Mouse (Mus musculus) small intestine, adult 2 months (tissue): ENCODE measurements at regions not wholly inside any gene's neighbourhood (a gene's known extent, or its start where the extent isn't known, plus 50 kb on each side); places are given as distances from the start of the nearest gene placed in this dataset.

Experiments used
- H3K27ac ChIP-seq: fragments of 200-500 bp; 2 replicates; pipeline ENCODE4 v1.5.1; 2012; ENCODE audit warnings: low read depth, low read length, control low read depth, inconsistent platforms; ENCODE audit not compliant: insufficient read depth
- H3K27me3 ChIP-seq: fragments of 200-500 bp; 2 replicates; pipeline ENCODE4 v1.6.1; 2012; ENCODE audit warnings: mild to moderate bottlenecking, moderate library complexity, low read length, inconsistent platforms; ENCODE audit not compliant: control insufficient read depth, insufficient read depth
- H3K36me3 ChIP-seq: fragments of 200-500 bp; 2 replicates; pipeline ENCODE4 v1.6.1; 2012; ENCODE audit warnings: mild to moderate bottlenecking, low read length, control low read depth, inconsistent platforms; ENCODE audit not compliant: control insufficient read depth, insufficient read depth
- H3K4me1 ChIP-seq: fragments of 200-500 bp; 2 replicates; pipeline ENCODE4 v1.6.1; 2012; ENCODE audit warnings: low read length, inconsistent platforms, mixed read lengths; ENCODE audit not compliant: control insufficient read depth, insufficient read depth, insufficient read length
- H3K4me3 ChIP-seq: fragments of 200-500 bp; 2 replicates; pipeline ENCODE4 v1.5.1; 2012; ENCODE audit warnings: low read depth, mild to moderate bottlenecking, control low read depth, inconsistent platforms, low read length, moderate library complexity
- CTCF ChIP-seq: fragments of 200-500 bp; IDR thresholded peaks from 2 replicates; pipeline ENCODE4 v1.5.1; 2012; ENCODE audit warnings: low read depth, mild to moderate bottlenecking, control low read depth, inconsistent platforms, low read length, moderate library complexity, mixed read lengths; ENCODE audit not compliant: insufficient replicate concordance, insufficient read length; ENCODE audit errors: extremely low read depth
- POLR2A ChIP-seq: fragments of 200-500 bp; IDR thresholded peaks from 2 replicates; pipeline ENCODE4 v1.6.1; 2012; ENCODE audit warnings: low read depth, mild to moderate bottlenecking, control low read depth, inconsistent platforms, low read length, moderate library complexity
- WGBS: fragments of 180-500 bp; shearing (Covaris S2); methylation state at CpG from one replicate; pipeline ENCODE4 v1.1.7; 2018; 5-methylcytosine and 5-hydroxymethylcytosine counted together

DNA sequence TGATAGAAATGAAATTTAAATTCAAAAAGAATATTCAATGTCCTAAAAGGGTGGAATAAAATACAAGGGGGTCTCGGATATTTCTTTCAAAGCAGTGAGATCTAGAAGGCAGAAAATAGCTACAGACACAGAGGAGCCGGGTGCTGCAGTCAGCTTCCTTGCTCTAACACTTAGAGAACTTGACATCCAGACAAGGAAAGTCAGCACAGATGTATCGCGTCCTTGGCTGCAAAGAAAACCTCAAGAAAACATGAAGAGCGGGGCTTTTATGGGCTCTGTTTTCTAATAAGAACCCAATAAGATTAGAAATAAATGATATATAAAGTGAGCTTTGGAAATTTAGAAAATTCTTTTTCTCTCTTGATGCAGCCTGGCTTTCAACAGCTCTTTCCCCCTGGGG lies 53.1 kb upstream of the Glis3 start:
- WGBS = 79% methylated on average over 5 of the region's 5 CpGs

DNA sequence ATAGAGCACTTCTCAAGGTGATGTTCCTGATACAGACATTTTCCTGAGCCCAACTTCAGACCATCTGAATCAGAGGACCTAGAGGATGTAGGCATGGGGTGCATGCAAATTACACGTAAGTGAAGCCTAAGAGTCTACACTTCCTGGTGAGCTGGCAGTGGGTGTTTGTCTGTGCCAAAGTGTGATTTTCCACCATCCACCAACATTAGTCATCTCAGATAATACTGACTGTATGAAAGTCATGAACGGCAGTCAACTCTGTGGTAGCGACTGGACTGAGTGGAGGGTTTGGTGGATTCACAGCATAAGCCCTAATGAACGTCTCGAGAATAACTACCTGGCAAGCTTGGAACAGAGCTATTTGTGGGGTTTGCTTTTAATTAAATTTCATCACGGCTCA lies 53.9 kb upstream of the Glis3 start:
- Histone ChIP-seq H3K4me3 (no peak overlapping the region), H3K27ac (no peak overlapping the region), H3K36me3 (no peaks in the 10 kb centered on the region), H3K27me3 (no peaks in the 10 kb centered on the region), H3K4me1 (no peaks in the 10 kb centered on the region)
- 85% methylated on average over 6 of the region's 6 CpGs for WGBS
- TF ChIP-seq POLR2A (no peak), CTCF (no peak)

More for the DNA sequence above, 53.1 kb upstream of the Glis3 start:
- no peak overlapping the region for H3K4me3 ChIP-seq
- H3K4me1 ChIP-seq = no peaks in the 10 kb centered on the region
- TF ChIP-seq CTCF (no peak), POLR2A (no peak)
- H3K36me3 ChIP-seq = no peaks in the 10 kb centered on the region
- H3K27ac ChIP-seq = no peak overlapping the region
- no peaks in the 10 kb centered on the region for H3K27me3 ChIP-seq

DNA sequence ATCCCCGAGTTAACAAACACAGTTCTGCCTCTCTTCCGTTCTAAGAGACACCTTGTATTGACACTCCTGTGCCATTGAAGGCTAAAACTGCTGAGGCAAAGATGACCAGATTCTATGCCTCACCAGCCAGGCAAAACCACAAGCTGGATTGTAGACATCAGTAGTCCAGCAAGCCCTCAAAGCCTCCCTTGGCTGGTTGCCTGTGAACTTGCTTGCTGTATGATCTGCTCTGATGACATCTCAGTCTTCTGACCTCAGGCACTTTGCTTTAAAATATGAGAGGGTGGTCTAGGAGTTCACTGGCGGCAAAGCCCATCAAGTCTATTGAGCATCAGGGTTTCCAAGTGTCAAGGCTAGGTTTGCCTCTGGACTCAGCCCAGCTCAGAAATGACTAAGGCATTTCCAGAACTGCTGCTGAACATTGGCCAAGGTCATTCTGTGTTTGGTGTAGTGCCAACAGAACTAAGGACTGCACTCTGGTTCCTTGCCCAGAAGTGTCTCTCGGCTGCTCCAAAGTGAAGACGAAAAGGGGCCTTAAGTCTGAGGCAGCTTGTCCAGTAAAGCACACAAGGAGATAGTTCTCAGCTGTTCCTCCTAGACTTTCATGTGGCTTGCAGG lies 63.4 kb upstream of the Glis3 start:
- Histone ChIP-seq H3K4me1 (peaks cover 4% of the 10 kb centered on the region; the same call in 1 of the 2 replicates), H3K4me3 (no peak overlapping the region), H3K36me3 (no peaks in the 10 kb centered on the region), H3K27ac (no peak overlapping the region), H3K27me3 (no peaks in the 10 kb centered on the region)
- TF ChIP-seq CTCF = no peak
- no peak for TF ChIP-seq POLR2A
- WGBS = 46% methylated on average over 5 of the region's 5 CpGs

- WGBS = 77% methylated on average over 2 of the region's 2 CpGs
- Histone ChIP-seq H3K4me3 (no peak overlapping the region), H3K36me3 (no peaks in the 10 kb centered on the region), H3K4me1 (peaks cover 4% of the 10 kb centered on the region; the same call in 1 of the 2 replicates), H3K27ac (no peak overlapping the region), H3K27me3 (no peaks in the 10 kb centered on the region)
- TF ChIP-seq CTCF (no peak), POLR2A (no peak)
These were observed 65.2 kb upstream of the Glis3 start for GRCm38 (mm10) chr19:28745105-28745504.

DNA sequence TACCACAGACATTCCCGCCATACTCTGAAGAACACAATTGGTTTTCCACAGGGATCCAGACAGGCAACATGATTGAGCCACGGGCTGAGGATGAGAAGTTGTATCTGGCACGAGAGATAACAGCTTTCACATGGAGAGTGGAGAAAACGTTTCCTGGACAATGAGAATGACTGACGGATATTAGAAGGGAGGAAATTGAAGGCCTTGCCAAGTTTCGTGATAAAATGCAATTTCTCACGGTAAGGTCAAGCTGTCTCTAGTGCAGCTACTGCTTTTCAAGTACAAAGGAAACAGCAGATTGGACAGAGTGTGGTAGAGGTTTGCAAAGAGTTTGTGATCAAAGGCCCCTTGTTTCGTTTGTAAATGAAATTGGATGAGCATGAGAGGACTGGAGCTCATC lies 65.7 kb upstream of the Glis3 start:
- 38% methylated on average over 8 of the region's 8 CpGs for WGBS
- TF ChIP-seq CTCF = no peak
- no peak for TF ChIP-seq POLR2A
- H3K36me3 ChIP-seq = no peaks in the 10 kb centered on the region

DNA sequence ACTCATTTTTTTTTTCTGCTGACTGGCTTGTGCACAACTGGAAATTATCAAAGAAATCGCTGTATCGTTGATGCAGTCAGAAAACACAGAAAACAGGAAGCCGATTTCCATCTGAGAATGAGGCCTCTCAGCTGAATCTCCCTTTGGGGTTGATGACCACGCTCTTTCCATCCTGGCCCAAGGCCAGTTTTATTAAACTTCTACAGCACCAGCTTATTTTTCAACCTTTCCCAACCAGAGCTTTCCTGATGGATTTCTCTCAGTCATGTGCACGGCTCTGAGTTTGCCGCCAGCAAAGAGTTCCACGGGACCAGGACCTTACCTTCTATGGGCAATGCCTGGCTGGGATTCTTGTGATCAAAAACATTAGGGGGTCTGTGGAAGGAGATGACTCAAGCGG lies 71.2 kb upstream of the Glis3 start:
- WGBS = 84% methylated on average over 8 of the region's 8 CpGs
- no peaks in the 10 kb centered on the region for H3K27me3 ChIP-seq
- no peaks in the 10 kb centered on the region for H3K36me3 ChIP-seq
- H3K27ac ChIP-seq = no peak overlapping the region
- TF ChIP-seq POLR2A (no peak), CTCF (no peak)
- no peak overlapping the region for H3K4me3 ChIP-seq
- H3K4me1 ChIP-seq = no peaks in the 10 kb centered on the region

More for the DNA sequence above, 65.7 kb upstream of the Glis3 start:
- no peak overlapping the region for H3K4me3 ChIP-seq
- no peak overlapping the region for H3K27ac ChIP-seq
- H3K4me1 ChIP-seq = peaks cover 4% of the 10 kb centered on the region; the same call in 1 of the 2 replicates
- no peaks in the 10 kb centered on the region for H3K27me3 ChIP-seq

- no peaks in the 10 kb centered on the region for H3K36me3 ChIP-seq
- WGBS = 44% methylated on average over 7 of the region's 7 CpGs
- H3K27ac ChIP-seq = no peak overlapping the region
- H3K4me3 ChIP-seq = no peak overlapping the region
- no peaks in the 10 kb centered on the region for H3K27me3 ChIP-seq
- no peaks in the 10 kb centered on the region; the same call in 1 of the 2 replicates for H3K4me1 ChIP-seq
- TF ChIP-seq CTCF (peak; percentile 81; the same call in 1 of the 2 replicates), POLR2A (no peak)
These were observed 76.0 kb upstream of the Slc1a1 start for GRCm38 (mm10) chr19:28758854-28759253.

DNA sequence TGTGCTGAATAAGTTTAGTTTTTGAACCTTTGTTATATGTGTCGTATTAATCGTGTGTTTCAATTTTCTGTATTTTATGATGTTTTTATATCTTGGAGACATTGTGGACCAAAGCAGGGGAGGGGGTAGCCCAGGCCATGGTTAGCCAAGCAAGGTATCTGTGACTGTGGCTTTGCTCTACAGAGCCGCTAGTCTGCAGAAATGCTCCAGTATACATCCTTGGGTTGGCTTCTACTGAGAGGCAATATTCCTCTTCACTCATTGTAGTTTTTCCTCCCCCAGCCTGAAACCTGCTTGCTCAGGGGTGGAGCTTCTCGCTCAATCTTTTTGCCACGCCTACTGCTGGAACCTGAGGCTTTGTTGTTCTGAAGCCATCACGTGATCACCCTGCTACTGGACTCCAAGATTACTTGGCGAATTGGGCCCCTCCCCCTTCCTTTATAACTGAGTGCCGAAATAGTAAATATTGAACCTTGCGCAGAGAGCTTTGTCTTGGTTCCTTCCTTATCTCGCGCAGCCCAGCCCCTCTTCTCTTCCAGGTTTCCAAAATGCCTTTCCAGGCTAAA lies 70.0 kb upstream of the Slc1a1 start:
- no peaks in the 10 kb centered on the region for H3K36me3 ChIP-seq
- no peaks in the 10 kb centered on the region for H3K27me3 ChIP-seq
- H3K4me3 ChIP-seq = no peak overlapping the region
- no peaks in the 10 kb centered on the region; the same call in 1 of the 2 replicates for H3K4me1 ChIP-seq
- TF ChIP-seq POLR2A (no peak), CTCF (no peak)
- H3K27ac ChIP-seq = no peak overlapping the region
- WGBS = 35% methylated on average over 11 of the region's 11 CpGs
